Mouse (Mus musculus): ENCODE data around the gene Tirap.

- no peak for TF ChIP-seq CTCF (IDR thresholded peaks at IDR 0.05; ENCODE audit: low read depth)
- TF ChIP-seq EP300 (IDR thresholded peaks at IDR 0.05; ENCODE audit: low read depth) = no peak
These were observed 23.4 kb upstream of the Tirap start for GRCm38 (mm10) chr9:35223466-35223865.

Data from liver, postnatal 0 days (tissue).